Mouse (Mus musculus) small intestine, adult 2 months (tissue): ENCODE data around the gene Hapln1. TPM values are rescaled to one million over a fixed set of nuclear protein-coding genes. Genes with fewer than 3 reads are reported as not detected.

ENCODE experiments used
- H3K27ac ChIP-seq: fragments of 200-500 bp; 2 replicates; pipeline ENCODE4 v1.5.1; 2012; ENCODE audit warnings: low read depth, low read length, control low read depth, inconsistent platforms; ENCODE audit not compliant: insufficient read depth
- H3K27me3 ChIP-seq: fragments of 200-500 bp; 2 replicates; pipeline ENCODE4 v1.6.1; 2012; ENCODE audit warnings: mild to moderate bottlenecking, moderate library complexity, low read length, inconsistent platforms; ENCODE audit not compliant: control insufficient read depth, insufficient read depth
- H3K36me3 ChIP-seq: fragments of 200-500 bp; 2 replicates; pipeline ENCODE4 v1.6.1; 2012; ENCODE audit warnings: mild to moderate bottlenecking, low read length, control low read depth, inconsistent platforms; ENCODE audit not compliant: control insufficient read depth, insufficient read depth
- H3K4me1 ChIP-seq: fragments of 200-500 bp; 2 replicates; pipeline ENCODE4 v1.6.1; 2012; ENCODE audit warnings: low read length, inconsistent platforms, mixed read lengths; ENCODE audit not compliant: control insufficient read depth, insufficient read depth, insufficient read length
- H3K4me3 ChIP-seq: fragments of 200-500 bp; 2 replicates; pipeline ENCODE4 v1.5.1; 2012; ENCODE audit warnings: low read depth, mild to moderate bottlenecking, control low read depth, inconsistent platforms, low read length, moderate library complexity
- CTCF ChIP-seq: fragments of 200-500 bp; IDR thresholded peaks from 2 replicates; pipeline ENCODE4 v1.5.1; 2012; ENCODE audit warnings: low read depth, mild to moderate bottlenecking, control low read depth, inconsistent platforms, low read length, moderate library complexity, mixed read lengths; ENCODE audit not compliant: insufficient replicate concordance, insufficient read length; ENCODE audit errors: extremely low read depth
- POLR2A ChIP-seq: fragments of 200-500 bp; IDR thresholded peaks from 2 replicates; pipeline ENCODE4 v1.6.1; 2012; ENCODE audit warnings: low read depth, mild to moderate bottlenecking, control low read depth, inconsistent platforms, low read length, moderate library complexity
- WGBS: fragments of 180-500 bp; shearing (Covaris S2); methylation state at CpG from one replicate; pipeline ENCODE4 v1.1.7; 2018; 5-methylcytosine and 5-hydroxymethylcytosine counted together
- polyA plus RNA-seq: library from polyadenylated mRNA; depleted of rRNA; stranded (reverse); fragments of >200 nt; gene quantifications from 2 replicates; pipeline ENCODE4 v1.2.3, GENCODE M21; 2012

The Hapln1 gene
- polyA plus RNA-seq, 1 experiment, result not detected

- no peak overlapping the region for H3K27ac ChIP-seq
- H3K27me3 ChIP-seq, result no peaks in the 10 kb centered on the region
- WGBS, result 80% methylated on average over 2 of the region's 2 CpGs
- H3K4me1 ChIP-seq, result no peaks in the 10 kb centered on the region
- no peaks in the 10 kb centered on the region for H3K36me3 ChIP-seq
- no peak for TF ChIP-seq CTCF
- TF ChIP-seq POLR2A, result no peak
- H3K4me3 ChIP-seq, result no peak overlapping the region
Measured at GRCm38 (mm10) chr13:89530386-89530785, 9.2 kb upstream of the Hapln1 start.

GRCm38 (mm10) chr13:89539887-89540264, 280 bp downstream of the Hapln1 start:
- H3K4me1 ChIP-seq, result 0 out of 2 replicates have a peak, but pooled peaks cover 3% of the 10 kb centered on the region
- H3K36me3 ChIP-seq, result no peaks in the 10 kb centered on the region
- TF ChIP-seq POLR2A (no peak), CTCF (no peak)
- H3K27me3 ChIP-seq, result peaks cover 3% of the 10 kb centered on the region; the same call in 1 of the 2 replicates
- H3K27ac ChIP-seq, result no peak overlapping the region
- WGBS, result 50% methylated on average over 11 of the region's 11 CpGs
- no peak overlapping the region for H3K4me3 ChIP-seq

- no peak for TF ChIP-seq POLR2A
- TF ChIP-seq CTCF, result no peak
- H3K27ac ChIP-seq, result no peak overlapping the region
- 0 out of 2 replicates have a peak, but pooled peaks cover 3% of the 10 kb centered on the region for H3K4me1 ChIP-seq
- WGBS, result 55% methylated on average over 11 of the region's 11 CpGs
- no peaks in the 10 kb centered on the region for H3K36me3 ChIP-seq
- H3K4me3 ChIP-seq, result no peak overlapping the region
- H3K27me3 ChIP-seq, result peaks cover 3% of the 10 kb centered on the region; the same call in 1 of the 2 replicates
Measured at GRCm38 (mm10) chr13:89540301-89540982, 846 bp downstream of the Hapln1 start.

GRCm38 (mm10) chr13:89543003-89543402, 3.4 kb downstream of the Hapln1 start:
- Histone ChIP-seq H3K4me1 (0 out of 2 replicates have a peak, but pooled peaks cover 3% of the 10 kb centered on the region), H3K36me3 (no peaks in the 10 kb centered on the region), H3K4me3 (no peak overlapping the region), H3K27ac (no peak overlapping the region), H3K27me3 (peaks cover 3% of the 10 kb centered on the region; the same call in 1 of the 2 replicates)
- TF ChIP-seq CTCF, result no peak
- TF ChIP-seq POLR2A, result no peak
- WGBS, result 3% methylated on average over 3 of the region's 3 CpGs

GRCm38 (mm10) chr13:89548203-89548740, 8.7 kb downstream of the Hapln1 start:
- Histone ChIP-seq H3K36me3 (no peaks in the 10 kb centered on the region), H3K4me3 (no peak overlapping the region), H3K27ac (no peak overlapping the region), H3K27me3 (no peaks in the 10 kb centered on the region), H3K4me1 (no peaks in the 10 kb centered on the region)
- WGBS, result 11% methylated on average over 2 of the region's 2 CpGs
- TF ChIP-seq CTCF (no peak), POLR2A (no peak)

GRCm38 (mm10) chr13:89549507-89549906, 9.9 kb downstream of the Hapln1 start:
- Histone ChIP-seq H3K27ac (no peak overlapping the region), H3K4me1 (no peaks in the 10 kb centered on the region), H3K27me3 (no peaks in the 10 kb centered on the region), H3K4me3 (no peak overlapping the region), H3K36me3 (no peaks in the 10 kb centered on the region)
- TF ChIP-seq POLR2A (no peak), CTCF (no peak)
- WGBS, result 52% methylated on average over 4 of the region's 4 CpGs

GRCm38 (mm10) chr13:89551502-89551901, 11.9 kb downstream of the Hapln1 start:
- Histone ChIP-seq H3K27me3 (no peaks in the 10 kb centered on the region), H3K4me1 (no peaks in the 10 kb centered on the region), H3K36me3 (no peaks in the 10 kb centered on the region), H3K4me3 (no peak overlapping the region), H3K27ac (no peak overlapping the region)
- WGBS, result 12% methylated on average over 1 of the region's 1 CpGs
- TF ChIP-seq POLR2A, result no peak
- no peak for TF ChIP-seq CTCF
